Mouse (Mus musculus): ENCODE measurements around the gene Vps13d. TPM values are rescaled to one million over a fixed set of nuclear protein-coding genes. Genes with fewer than 3 reads are reported as not detected.

Vps13d gene
- total and polyA plus RNA-seq, 3 experiments, result 9.4 to 9.8 (median 9.7) TPM

- H3K9me3 ChIP-seq (replicated peaks; ENCODE audit: low read length), result no peaks in the 10 kb centered on the region
- no peak overlapping the region for H3K4me3 ChIP-seq (replicated peaks in 1 of 3; ENCODE audit: low read depth in 2 of 3, low read length in 2 of 3, poor library complexity in 1 of 3)
- DNase-seq (ENCODE audit: extremely low read depth), result no peak
- H3K27me3 ChIP-seq (replicated peaks), result no peaks in the 10 kb centered on the region
- no peak overlapping the region for H3K4me2 ChIP-seq (ENCODE audit: insufficient read depth, low read depth, poor library complexity, severe bottlenecking)
- H3K79me2 ChIP-seq (replicated peaks; ENCODE audit: control insufficient read depth, extremely low read depth, insufficient read depth, poor library complexity, severe bottlenecking), result no peaks in the 10 kb centered on the region
- peaks cover 0 to 23% of the 10 kb centered on the region in 2 experiments for H3K36me3 ChIP-seq (replicated peaks in 1 of 2; ENCODE audit: control insufficient read depth in 1 of 2, insufficient read depth in 1 of 2, low read length in 1 of 2)
- in situ Hi-C loops (cut with MboI; ENCODE audit: low pct_ligation_motif_present, low pct_unique_long_range_greater_than_20kb, low sequenced_read_pairs) (no loop called here), dilution Hi-C loops (cut with MboI; ENCODE audit: extremely low pct_ligation_motif_present, extremely low pct_unique_long_range_greater_than_20kb, low sequenced_read_pairs) (loop anchor here (25.0 kb wide), 1 partner anchor 101 kb away; the partner anchor contains the start of gene Dhrs3)
- H3K4me1 ChIP-seq (ENCODE audit: control insufficient read depth in 1 of 2, insufficient read depth in 2 of 2), result peaks cover 36 to 58% of the 10 kb centered on the region in 2 experiments
- H3K27ac ChIP-seq (ENCODE audit: insufficient read depth, low read depth), result no peak overlapping the region
- TF ChIP-seq SIN3A (IDR thresholded peaks at IDR 0.05; ENCODE audit: low read length) (no peak), PAX5 (IDR thresholded peaks at IDR 0.05; ENCODE audit: low read length) (no peak), SMC3 (IDR thresholded peaks at IDR 0.05; ENCODE audit: low read depth, low read length) (no peak), MAFK (IDR thresholded peaks at IDR 0.05; ENCODE audit: insufficient replicate concordance, low read length) (no peak), MAZ (IDR thresholded peaks at IDR 0.05; ENCODE audit: low read depth, low read length) (no peak), ZMIZ1 (IDR thresholded peaks at IDR 0.05; ENCODE audit: low read depth, low read length) (no peak), MXI1 (IDR thresholded peaks at IDR 0.05; ENCODE audit: low read depth, low read length) (no peak), IRF4 (IDR thresholded peaks at IDR 0.05; ENCODE audit: low read depth, low read length) (no peak), GABPA (IDR thresholded peaks at IDR 0.05; ENCODE audit: insufficient replicate concordance, low read depth, low read length) (no peak), ZKSCAN1 (IDR thresholded peaks at IDR 0.05; ENCODE audit: borderline replicate concordance, low read depth, low read length) (no peak), ELF1 (IDR thresholded peaks at IDR 0.05; ENCODE audit: low read depth, low read length) (no peak), RAD21 (IDR thresholded peaks at IDR 0.05; ENCODE audit: low read depth, low read length) (no peak), BHLHE40 (IDR thresholded peaks at IDR 0.05; ENCODE audit: low read depth, low read length) (no peak)
- H3K9ac ChIP-seq (ENCODE audit: insufficient read depth, low read depth), result no peak overlapping the region
These were observed 206.2 kb downstream of the Vps13d start for GRCm38 (mm10) chr4:144988443-144989206.

GRCm38 (mm10) chr4:144986016-144986805 is 208.6 kb downstream of the Vps13d start:
- Histone ChIP-seq H3K9me3 (replicated peaks; ENCODE audit: low read length) (no peaks in the 10 kb centered on the region), H3K4me1 (ENCODE audit: control insufficient read depth in 1 of 2, insufficient read depth in 2 of 2) (peaks cover 45 to 79% of the 10 kb centered on the region in 2 experiments), H3K4me3 (replicated peaks in 1 of 3; ENCODE audit: low read depth in 2 of 3, low read length in 2 of 3, poor library complexity in 1 of 3) (no peak overlapping the region), H3K4me2 (ENCODE audit: insufficient read depth, low read depth, poor library complexity, severe bottlenecking) (peak overlapping the region; percentile 70), H3K79me2 (replicated peaks; ENCODE audit: control insufficient read depth, extremely low read depth, insufficient read depth, poor library complexity, severe bottlenecking) (no peaks in the 10 kb centered on the region), H3K27ac (ENCODE audit: insufficient read depth, low read depth) (peak overlapping the region; percentile 85), H3K9ac (ENCODE audit: insufficient read depth, low read depth) (no peak overlapping the region), H3K36me3 (replicated peaks in 1 of 2; ENCODE audit: control insufficient read depth in 1 of 2, insufficient read depth in 1 of 2, low read length in 1 of 2) (peaks cover 0 to 24% of the 10 kb centered on the region in 2 experiments), H3K27me3 (replicated peaks) (no peaks in the 10 kb centered on the region)
- peak; percentile 74 for DNase-seq (ENCODE audit: extremely low read depth)
- in situ Hi-C loops (cut with MboI; ENCODE audit: low pct_ligation_motif_present, low pct_unique_long_range_greater_than_20kb, low sequenced_read_pairs), result no loop called here
- dilution Hi-C loops (cut with MboI; ENCODE audit: extremely low pct_ligation_motif_present, extremely low pct_unique_long_range_greater_than_20kb, low sequenced_read_pairs), result loop anchor here (25.0 kb wide), 1 partner anchor 99 kb away; the partner anchor contains the start of gene Dhrs3
- TF ChIP-seq TCF12 (IDR thresholded peaks at IDR 0.05; ENCODE audit: low read depth, low read length) (peak; percentile 65; the same call in 1 of the 2 replicates), CTCF (conservative IDR thresholded peaks at IDR 0.05 in 1 of 2, IDR thresholded peaks at IDR 0.05 in 1 of 2; ENCODE audit: low read depth in 2 of 2, low read length in 2 of 2) (no peak), ZMIZ1 (IDR thresholded peaks at IDR 0.05; ENCODE audit: low read depth, low read length) (no peak), SIN3A (IDR thresholded peaks at IDR 0.05; ENCODE audit: low read length) (no peak), ZKSCAN1 (IDR thresholded peaks at IDR 0.05; ENCODE audit: borderline replicate concordance, low read depth, low read length) (peak; percentile 41), USF2 (conservative IDR thresholded peaks at IDR 0.05; ENCODE audit: low read depth, low read length) (no peak), MAX (IDR thresholded peaks at IDR 0.05; ENCODE audit: low read length) (no peak), ETS1 (conservative IDR thresholded peaks at IDR 0.05; ENCODE audit: low read depth, low read length) (peak; percentile 77; the same call in 1 of the 2 replicates), JUND (conservative IDR thresholded peaks at IDR 0.05; ENCODE audit: low read depth, low read length) (peak; percentile 74), RAD21 (IDR thresholded peaks at IDR 0.05; ENCODE audit: low read depth, low read length) (no peak), BHLHE40 (IDR thresholded peaks at IDR 0.05; ENCODE audit: low read depth, low read length) (peak; percentile 77), RCOR1 (conservative IDR thresholded peaks at IDR 0.05; ENCODE audit: low read depth, low read length) (no peak), NELFE (IDR thresholded peaks at IDR 0.05; ENCODE audit: low read depth, low read length) (no peak), CHD2 (IDR thresholded peaks at IDR 0.05; ENCODE audit: low read length) (no peak), JUN (IDR thresholded peaks at IDR 0.05; ENCODE audit: insufficient read depth, low read depth, low read length) (peak; percentile 38; the same call in 1 of the 2 replicates), IRF4 (IDR thresholded peaks at IDR 0.05; ENCODE audit: low read depth, low read length) (peak; percentile 95), EP300 (IDR thresholded peaks at IDR 0.05; ENCODE audit: low read length) (peak; percentile 89), UBTF (IDR thresholded peaks at IDR 0.05; ENCODE audit: low read depth, low read length) (no peak), MAFK (IDR thresholded peaks at IDR 0.05; ENCODE audit: insufficient replicate concordance, low read length) (peak; percentile 52; the same call in 1 of the 2 replicates), MAZ (IDR thresholded peaks at IDR 0.05; ENCODE audit: low read depth, low read length) (no peak), MYC (IDR thresholded peaks at IDR 0.05; ENCODE audit: low read depth, low read length) (no peak), USF1 (IDR thresholded peaks at IDR 0.05; ENCODE audit: low read depth, low read length) (no peak)

Measured in CH12.LX (cell line).